Mouse (Mus musculus): Measurements from ENCODE around the gene Mien1. TPM values are rescaled to one million over a fixed set of nuclear protein-coding genes. Genes with fewer than 3 reads are reported as not detected.

Gene Mien1
- polyA plus RNA-seq, 1 experiment from 2014 or later = 83.8 TPM

GRCm38 (mm10) chr11:98400816-98401215, 38.0 kb downstream of the Mien1 start:
- no peaks in the 10 kb centered on the region for H3K27me3 ChIP-seq (ENCODE audit: control insufficient read depth, insufficient read depth, low read length)
- peaks cover 11% of the 10 kb centered on the region for H3K4me1 ChIP-seq (ENCODE audit: control insufficient read depth, insufficient read depth, low read length)
- peak overlapping the region; percentile 44 for H3K4me3 ChIP-seq (ENCODE audit: low read length)
- 42% methylated on average over 3 of the region's 3 CpGs for WGBS
- no peaks in the 10 kb centered on the region for H3K9me3 ChIP-seq (ENCODE audit: control insufficient read depth, low read length)
- peak overlapping the region; percentile 81 for H3K4me2 ChIP-seq (replicated peaks; ENCODE audit: low read depth, low read length)
- H3K27ac ChIP-seq (ENCODE audit: low read depth, low read length) = peak overlapping the region; percentile 90
- H3K9ac ChIP-seq (ENCODE audit: low read depth, low read length) = peak overlapping the region; percentile 55; the same call in 1 of the 2 replicates
- peak; percentile 55; the same call in 1 of the 2 replicates for ATAC-seq (ENCODE audit: low FRiP score, low TSS enrichment)
- H3K36me3 ChIP-seq (ENCODE audit: control insufficient read depth, insufficient read depth, low read length) = 0 out of 2 replicates have a peak, but pooled peaks cover 2% of the 10 kb centered on the region

GRCm38 (mm10) chr11:98400161-98400726, 38.5 kb downstream of the Mien1 start, which contains the start of gene Pgap3:
Gene Pgap3, minus strand, starts transcription at chr11:98400490.
- Histone ChIP-seq H3K4me1 (ENCODE audit: control insufficient read depth, insufficient read depth, low read length) (peaks cover 12% of the 10 kb centered on the region), H3K4me3 (ENCODE audit: low read length) (peak within 1 kb of the TSS; percentile 44), H3K27me3 (ENCODE audit: control insufficient read depth, insufficient read depth, low read length) (no peaks in the 10 kb centered on the region), H3K27ac (ENCODE audit: low read depth, low read length) (peak within 1 kb of the TSS; percentile 90), H3K4me2 (replicated peaks; ENCODE audit: low read depth, low read length) (peak within 1 kb of the TSS; percentile 81), H3K9me3 (ENCODE audit: control insufficient read depth, low read length) (no peaks in the 10 kb centered on the region), H3K36me3 (ENCODE audit: control insufficient read depth, insufficient read depth, low read length) (0 out of 2 replicates have a peak, but pooled peaks cover 2% of the 10 kb centered on the region), H3K9ac (ENCODE audit: low read depth, low read length) (peak within 1 kb of the TSS; percentile 55; the same call in 1 of the 2 replicates)
- under 1% methylated on average over 40 of the region's 40 CpGs for WGBS
- ATAC-seq (ENCODE audit: low FRiP score, low TSS enrichment) = peak; percentile 88

GRCm38 (mm10) chr11:98397946-98398345, 40.8 kb downstream of the Mien1 start:
- Histone ChIP-seq H3K4me2 (replicated peaks; ENCODE audit: low read depth, low read length) (no peak overlapping the region), H3K36me3 (ENCODE audit: control insufficient read depth, insufficient read depth, low read length) (0 out of 2 replicates have a peak, but pooled peaks cover 2% of the 10 kb centered on the region), H3K9ac (ENCODE audit: low read depth, low read length) (no peak overlapping the region), H3K27me3 (ENCODE audit: control insufficient read depth, insufficient read depth, low read length) (no peaks in the 10 kb centered on the region), H3K4me3 (ENCODE audit: low read length) (no peak overlapping the region), H3K27ac (ENCODE audit: low read depth, low read length) (no peak overlapping the region), H3K9me3 (ENCODE audit: control insufficient read depth, low read length) (no peaks in the 10 kb centered on the region), H3K4me1 (ENCODE audit: control insufficient read depth, insufficient read depth, low read length) (peaks cover 33% of the 10 kb centered on the region)
- no peak for ATAC-seq (ENCODE audit: low FRiP score, low TSS enrichment)
- WGBS = 84% methylated on average over 7 of the region's 7 CpGs

- no peaks in the 10 kb centered on the region for H3K9me3 ChIP-seq (ENCODE audit: control insufficient read depth, low read length)
- H3K4me3 ChIP-seq (ENCODE audit: low read length) = no peak overlapping the region
- 0 out of 2 replicates have a peak, but pooled peaks cover 2% of the 10 kb centered on the region for H3K36me3 ChIP-seq (ENCODE audit: control insufficient read depth, insufficient read depth, low read length)
- H3K4me1 ChIP-seq (ENCODE audit: control insufficient read depth, insufficient read depth, low read length) = peaks cover 40% of the 10 kb centered on the region
- ATAC-seq (ENCODE audit: low FRiP score, low TSS enrichment) = no peak
- no peaks in the 10 kb centered on the region for H3K27me3 ChIP-seq (ENCODE audit: control insufficient read depth, insufficient read depth, low read length)
- WGBS = 41% methylated on average over 4 of the region's 4 CpGs
- H3K4me2 ChIP-seq (replicated peaks; ENCODE audit: low read depth, low read length) = no peak overlapping the region
- H3K9ac ChIP-seq (ENCODE audit: low read depth, low read length) = no peak overlapping the region
- peak overlapping the region; percentile 51 for H3K27ac ChIP-seq (ENCODE audit: low read depth, low read length)
Observed at GRCm38 (mm10) chr11:98395041-98395440, 43.8 kb downstream of the Mien1 start.

- ATAC-seq (ENCODE audit: low FRiP score, low TSS enrichment) = no peak
Observed at GRCm38 (mm10) chr11:98394301-98394700, 44.5 kb downstream of the Mien1 start.

GRCm38 (mm10) chr11:98393317-98393716, 45.5 kb downstream of the Mien1 start:
- no peak for ATAC-seq (ENCODE audit: low FRiP score, low TSS enrichment)
- H3K4me2 ChIP-seq (replicated peaks; ENCODE audit: low read depth, low read length) = no peak overlapping the region

More at GRCm38 (mm10) chr11:98394301-98394700, 44.5 kb downstream of the Mien1 start:
- H3K27ac ChIP-seq (ENCODE audit: low read depth, low read length) = no peak overlapping the region
- no peaks in the 10 kb centered on the region for H3K9me3 ChIP-seq (ENCODE audit: control insufficient read depth, low read length)
- 0 out of 2 replicates have a peak, but pooled peaks cover 2% of the 10 kb centered on the region for H3K36me3 ChIP-seq (ENCODE audit: control insufficient read depth, insufficient read depth, low read length)
- 31% methylated on average over 6 of the region's 6 CpGs for WGBS
- no peak overlapping the region for H3K4me2 ChIP-seq (replicated peaks; ENCODE audit: low read depth, low read length)
- no peak overlapping the region for H3K4me3 ChIP-seq (ENCODE audit: low read length)
- H3K27me3 ChIP-seq (ENCODE audit: control insufficient read depth, insufficient read depth, low read length) = no peaks in the 10 kb centered on the region
- peaks cover 36% of the 10 kb centered on the region for H3K4me1 ChIP-seq (ENCODE audit: control insufficient read depth, insufficient read depth, low read length)
- H3K9ac ChIP-seq (ENCODE audit: low read depth, low read length) = no peak overlapping the region

GRCm38 (mm10) chr11:98392645-98393044, 46.1 kb downstream of the Mien1 start:
- Histone ChIP-seq H3K4me1 (ENCODE audit: control insufficient read depth, insufficient read depth, low read length) (peaks cover 38% of the 10 kb centered on the region), H3K36me3 (ENCODE audit: control insufficient read depth, insufficient read depth, low read length) (0 out of 2 replicates have a peak, but pooled peaks cover 2% of the 10 kb centered on the region), H3K9me3 (ENCODE audit: control insufficient read depth, low read length) (no peaks in the 10 kb centered on the region), H3K27me3 (ENCODE audit: control insufficient read depth, insufficient read depth, low read length) (peaks cover 6% of the 10 kb centered on the region; the same call in 1 of the 2 replicates), H3K9ac (ENCODE audit: low read depth, low read length) (0 out of 2 replicates have a peak overlapping the region, but pooled peaks have one; percentile 18), H3K4me3 (ENCODE audit: low read length) (no peak overlapping the region), H3K27ac (ENCODE audit: low read depth, low read length) (peak overlapping the region; percentile 48), H3K4me2 (replicated peaks; ENCODE audit: low read depth, low read length) (no peak overlapping the region)
- ATAC-seq (ENCODE audit: low FRiP score, low TSS enrichment) = no peak
- WGBS = 57% methylated on average over 4 of the region's 4 CpGs

More at GRCm38 (mm10) chr11:98393317-98393716, 45.5 kb downstream of the Mien1 start:
- H3K27ac ChIP-seq (ENCODE audit: low read depth, low read length) = peak overlapping the region; percentile 37; the same call in 1 of the 2 replicates
- H3K4me3 ChIP-seq (ENCODE audit: low read length) = no peak overlapping the region
- H3K4me1 ChIP-seq (ENCODE audit: control insufficient read depth, insufficient read depth, low read length) = peaks cover 36% of the 10 kb centered on the region
- H3K9ac ChIP-seq (ENCODE audit: low read depth, low read length) = 0 out of 2 replicates have a peak overlapping the region, but pooled peaks have one; percentile 2
- WGBS = 76% methylated on average over 6 of the region's 6 CpGs
- no peaks in the 10 kb centered on the region for H3K27me3 ChIP-seq (ENCODE audit: control insufficient read depth, insufficient read depth, low read length)
- H3K36me3 ChIP-seq (ENCODE audit: control insufficient read depth, insufficient read depth, low read length) = 0 out of 2 replicates have a peak, but pooled peaks cover 2% of the 10 kb centered on the region
- H3K9me3 ChIP-seq (ENCODE audit: control insufficient read depth, low read length) = no peaks in the 10 kb centered on the region

GRCm38 (mm10) chr11:98392034-98392433, 46.8 kb downstream of the Mien1 start:
- Histone ChIP-seq H3K9ac (ENCODE audit: low read depth, low read length) (no peak overlapping the region), H3K9me3 (ENCODE audit: control insufficient read depth, low read length) (no peaks in the 10 kb centered on the region), H3K4me1 (ENCODE audit: control insufficient read depth, insufficient read depth, low read length) (peaks cover 39% of the 10 kb centered on the region), H3K4me3 (ENCODE audit: low read length) (no peak overlapping the region), H3K27me3 (ENCODE audit: control insufficient read depth, insufficient read depth, low read length) (peaks cover 12% of the 10 kb centered on the region; the same call in 1 of the 2 replicates), H3K36me3 (ENCODE audit: control insufficient read depth, insufficient read depth, low read length) (0 out of 2 replicates have a peak, but pooled peaks cover 2% of the 10 kb centered on the region), H3K4me2 (replicated peaks; ENCODE audit: low read depth, low read length) (no peak overlapping the region; the same call in 1 of the 2 replicates), H3K27ac (ENCODE audit: low read depth, low read length) (peak overlapping the region; percentile 48; the same call in 1 of the 2 replicates)
- 0 out of 2 replicates have a peak, but pooled peaks have one; percentile 4 for ATAC-seq (ENCODE audit: low FRiP score, low TSS enrichment)
- WGBS = 13% methylated on average over 8 of the region's 8 CpGs

- Histone ChIP-seq H3K9me3 (ENCODE audit: control insufficient read depth, low read length) (no peaks in the 10 kb centered on the region), H3K4me2 (replicated peaks; ENCODE audit: low read depth, low read length) (no peak overlapping the region), H3K27me3 (ENCODE audit: control insufficient read depth, insufficient read depth, low read length) (peaks cover 23% of the 10 kb centered on the region), H3K9ac (ENCODE audit: low read depth, low read length) (no peak overlapping the region), H3K36me3 (ENCODE audit: control insufficient read depth, insufficient read depth, low read length) (no peaks in the 10 kb centered on the region), H3K4me1 (ENCODE audit: control insufficient read depth, insufficient read depth, low read length) (peaks cover 37% of the 10 kb centered on the region), H3K4me3 (ENCODE audit: low read length) (no peak overlapping the region), H3K27ac (ENCODE audit: low read depth, low read length) (no peak overlapping the region)
- WGBS = 71% methylated on average over 12 of the region's 12 CpGs
- no peak for ATAC-seq (ENCODE audit: low FRiP score, low TSS enrichment)
Observed at GRCm38 (mm10) chr11:98390141-98390540, 48.6 kb downstream of the Mien1 start.

Measured in kidney, embryonic 14.5 days (tissue).